Mouse (Mus musculus) neural tube, embryonic 12.5 days (tissue): Measurements from ENCODE around the gene Pros1. TPM values are rescaled to one million over a fixed set of nuclear protein-coding genes. Genes with fewer than 3 reads are reported as not detected.

Source experiments
- ATAC-seq: fragments of 200-750 bp; cut with Nextera tagmentation; 2 replicates; pipeline ENCODE4 v1.8.0; 2017; ENCODE audit warnings: low read depth, mild to moderate bottlenecking, moderate TSS enrichment, moderate library complexity; ENCODE audit not compliant: low FRiP score
- H3K27ac ChIP-seq: fragments of 300-500 bp; sonication (generic); 2 replicates; pipeline ENCODE4 v1.5.1; 2016
- H3K27me3 ChIP-seq: fragments of 300-500 bp; sonication (generic); replicated peaks from 2 replicates; pipeline ENCODE4 v1.6.1; 2016; ENCODE audit warnings: mild to moderate bottlenecking
- H3K36me3 ChIP-seq: fragments of 300-500 bp; sonication (generic); 2 replicates; pipeline ENCODE4 v1.6.1; 2016; ENCODE audit warnings: mild to moderate bottlenecking
- H3K4me1 ChIP-seq: fragments of 300-500 bp; sonication (generic); 2 replicates; pipeline ENCODE4 v1.6.1; 2016
- H3K4me2 ChIP-seq: fragments of 300-500 bp; sonication (generic); replicated peaks from 2 replicates; pipeline ENCODE4 v1.6.1; 2016; ENCODE audit warnings: mild to moderate bottlenecking
- H3K4me3 ChIP-seq: fragments of 300-500 bp; sonication (generic); 2 replicates; pipeline ENCODE4 v1.5.1; 2016
- H3K9ac ChIP-seq: fragments of 300-500 bp; sonication (generic); 2 replicates; pipeline ENCODE4 v1.6.1; 2016; ENCODE audit warnings: mild to moderate bottlenecking
- H3K9me3 ChIP-seq: fragments of 300-500 bp; sonication (generic); 2 replicates; pipeline ENCODE4 v1.6.1; 2016; ENCODE audit warnings: mild to moderate bottlenecking
- WGBS: fragments of 180-500 bp; shearing (Covaris S2); methylation state at CpG from one replicate; pipeline ENCODE4 v1.1.7; 2016; 5-methylcytosine and 5-hydroxymethylcytosine counted together
- polyA plus RNA-seq: library from polyadenylated mRNA; unstranded; fragments of >200 nt; fragmentation: Nextera tagmentation; extraction: Ambion mirVana; gene quantifications from 2 replicates; pipeline ENCODE4 v1.2.1, GENCODE M21; 2016

Pros1 gene
- polyA plus RNA-seq: 17.6 and 21.3 TPM in 2 replicates

GRCm38 (mm10) chr16:62854191-62855068, at the start of gene Pros1:
Gene Pros1 (plus strand): TSS chr16:62854307.
- no peak within 1 kb of the TSS for H3K27ac ChIP-seq
- ATAC-seq: peak; percentile 91
- 5% methylated on average over 42 of the region's 42 CpGs for WGBS

GRCm38 (mm10) chr16:62804621-62805020, 49.5 kb upstream of the Pros1 start:
- 90% methylated on average over 3 of the region's 3 CpGs for WGBS
- H3K27ac ChIP-seq: no peak overlapping the region
- no peak overlapping the region for H3K4me2 ChIP-seq
- ATAC-seq: no peak
- H3K9ac ChIP-seq: no peak overlapping the region
- no peak overlapping the region for H3K4me3 ChIP-seq
- H3K27me3 ChIP-seq: no peaks in the 10 kb centered on the region
- peaks cover 18% of the 10 kb centered on the region for H3K36me3 ChIP-seq
- H3K4me1 ChIP-seq: no peaks in the 10 kb centered on the region
- no peaks in the 10 kb centered on the region for H3K9me3 ChIP-seq

More at GRCm38 (mm10) chr16:62854191-62855068, at the start of gene Pros1:
- H3K4me1 ChIP-seq: no peaks in the 10 kb centered on the region
- no peaks in the 10 kb centered on the region for H3K27me3 ChIP-seq
- peak within 1 kb of the TSS; percentile 52 for H3K4me3 ChIP-seq
- no peaks in the 10 kb centered on the region for H3K9me3 ChIP-seq
- no peaks in the 10 kb centered on the region for H3K36me3 ChIP-seq
- H3K9ac ChIP-seq: peak within 1 kb of the TSS; percentile 69
- peak within 1 kb of the TSS; percentile 91 for H3K4me2 ChIP-seq

- WGBS: 57% methylated on average over 8 of the region's 8 CpGs
- H3K4me3 ChIP-seq: no peak overlapping the region
Observed at GRCm38 (mm10) chr16:62807249-62807979, 46.7 kb upstream of the Pros1 start.

DNA sequence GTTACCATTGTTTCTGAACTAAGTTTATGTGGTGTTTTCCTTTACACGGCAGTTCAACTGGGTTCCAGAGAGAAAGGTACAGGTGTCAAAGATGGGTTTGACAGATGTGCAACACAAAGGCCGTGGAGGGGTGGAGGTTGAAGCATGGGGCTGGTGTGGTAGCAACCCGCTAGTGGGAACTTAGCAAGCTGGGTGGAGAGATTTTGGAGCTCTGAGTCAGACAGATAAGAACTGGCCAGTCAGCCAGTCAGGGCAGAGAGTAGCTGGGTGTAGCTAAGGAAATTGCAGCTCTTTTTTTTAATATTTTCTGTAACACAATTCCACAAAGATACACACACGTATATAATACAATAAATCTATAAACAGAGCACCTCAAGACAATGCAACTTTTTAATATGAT, 43.3 kb upstream of the Pros1 start:
- Histone ChIP-seq H3K27ac (no peak overlapping the region), H3K36me3 (0 out of 2 replicates have a peak, but pooled peaks cover 4% of the 10 kb centered on the region), H3K4me2 (no peak overlapping the region), H3K27me3 (no peaks in the 10 kb centered on the region), H3K9ac (no peak overlapping the region), H3K4me1 (no peaks in the 10 kb centered on the region), H3K9me3 (no peaks in the 10 kb centered on the region), H3K4me3 (no peak overlapping the region)
- no peak for ATAC-seq
- WGBS: 90% methylated on average over 4 of the region's 4 CpGs

More at GRCm38 (mm10) chr16:62807249-62807979, 46.7 kb upstream of the Pros1 start:
- Histone ChIP-seq H3K4me2 (no peak overlapping the region), H3K36me3 (peaks cover 12% of the 10 kb centered on the region; the same call in 1 of the 2 replicates), H3K27me3 (no peaks in the 10 kb centered on the region), H3K9ac (no peak overlapping the region), H3K9me3 (no peaks in the 10 kb centered on the region), H3K4me1 (no peaks in the 10 kb centered on the region), H3K27ac (no peak overlapping the region)
- no peak for ATAC-seq

DNA sequence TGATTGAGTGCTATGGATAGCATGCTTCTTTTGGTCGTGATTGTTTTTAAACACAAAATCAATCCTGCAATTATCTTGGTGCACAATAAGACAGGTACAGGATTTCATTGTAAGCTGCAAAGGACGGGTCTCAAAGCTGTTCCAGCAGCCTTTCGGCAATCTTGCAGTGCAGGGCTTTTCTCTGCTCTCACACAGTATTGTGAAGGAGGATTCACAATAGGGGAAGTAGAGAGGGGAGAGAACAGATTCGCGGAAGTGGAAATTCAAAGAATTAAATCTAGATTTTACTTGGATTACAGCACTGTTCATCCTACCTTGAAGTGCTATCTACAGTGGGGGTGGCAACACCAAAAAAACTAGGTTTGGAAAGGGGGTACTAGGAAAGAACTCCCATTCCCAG, 40.3 kb upstream of the Pros1 start:
- Histone ChIP-seq H3K9me3 (no peaks in the 10 kb centered on the region), H3K4me2 (no peak overlapping the region), H3K4me1 (no peaks in the 10 kb centered on the region), H3K9ac (no peak overlapping the region), H3K4me3 (no peak overlapping the region), H3K27ac (no peak overlapping the region), H3K27me3 (no peaks in the 10 kb centered on the region), H3K36me3 (0 out of 2 replicates have a peak, but pooled peaks cover 4% of the 10 kb centered on the region)
- no peak for ATAC-seq
- 80% methylated on average over 5 of the region's 5 CpGs for WGBS

- WGBS: 88% methylated on average over 5 of the region's 5 CpGs
- H3K4me3 ChIP-seq: no peak within 1 kb of the TSS
- no peaks in the 10 kb centered on the region for H3K4me1 ChIP-seq
- H3K9ac ChIP-seq: no peak within 1 kb of the TSS
- 0 out of 2 replicates have a peak, but pooled peaks cover 4% of the 10 kb centered on the region for H3K36me3 ChIP-seq
- no peaks in the 10 kb centered on the region for H3K27me3 ChIP-seq
- H3K4me2 ChIP-seq: no peak within 1 kb of the TSS
- H3K27ac ChIP-seq: no peak within 1 kb of the TSS
- ATAC-seq: no peak
- H3K9me3 ChIP-seq: no peaks in the 10 kb centered on the region
Observed at GRCm38 (mm10) chr16:62814491-62814890, 39.6 kb upstream of the Pros1 start, which contains the start of gene Stx19. Gene Stx19 (plus strand): TSS chr16:62814676.

DNA sequence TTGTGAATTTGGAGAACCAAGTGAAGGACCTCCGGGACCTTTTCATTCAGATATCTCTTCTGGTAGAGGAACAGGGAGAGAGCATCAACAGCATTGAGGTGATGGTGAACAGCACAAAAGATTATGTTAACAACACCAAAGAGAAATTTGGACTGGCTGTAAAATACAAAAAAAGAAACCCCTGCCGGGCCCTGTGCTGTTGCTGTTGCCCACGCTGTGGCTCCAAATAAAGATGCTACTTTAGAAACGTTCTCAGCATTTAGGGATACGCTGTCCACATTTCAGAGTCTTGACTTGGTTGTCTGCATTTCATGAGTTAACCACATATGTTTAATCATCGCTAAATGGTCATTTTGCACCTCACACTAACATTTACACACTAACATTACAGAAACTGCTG, 31.6 kb upstream of the Pros1 start:
- no peak for ATAC-seq
- H3K4me2 ChIP-seq: no peak overlapping the region
- WGBS: 95% methylated on average over 6 of the region's 6 CpGs
- no peaks in the 10 kb centered on the region for H3K4me1 ChIP-seq
- H3K27ac ChIP-seq: no peak overlapping the region
- H3K4me3 ChIP-seq: no peak overlapping the region
- no peaks in the 10 kb centered on the region for H3K36me3 ChIP-seq
- no peaks in the 10 kb centered on the region for H3K27me3 ChIP-seq
- no peak overlapping the region for H3K9ac ChIP-seq
- H3K9me3 ChIP-seq: no peaks in the 10 kb centered on the region

DNA sequence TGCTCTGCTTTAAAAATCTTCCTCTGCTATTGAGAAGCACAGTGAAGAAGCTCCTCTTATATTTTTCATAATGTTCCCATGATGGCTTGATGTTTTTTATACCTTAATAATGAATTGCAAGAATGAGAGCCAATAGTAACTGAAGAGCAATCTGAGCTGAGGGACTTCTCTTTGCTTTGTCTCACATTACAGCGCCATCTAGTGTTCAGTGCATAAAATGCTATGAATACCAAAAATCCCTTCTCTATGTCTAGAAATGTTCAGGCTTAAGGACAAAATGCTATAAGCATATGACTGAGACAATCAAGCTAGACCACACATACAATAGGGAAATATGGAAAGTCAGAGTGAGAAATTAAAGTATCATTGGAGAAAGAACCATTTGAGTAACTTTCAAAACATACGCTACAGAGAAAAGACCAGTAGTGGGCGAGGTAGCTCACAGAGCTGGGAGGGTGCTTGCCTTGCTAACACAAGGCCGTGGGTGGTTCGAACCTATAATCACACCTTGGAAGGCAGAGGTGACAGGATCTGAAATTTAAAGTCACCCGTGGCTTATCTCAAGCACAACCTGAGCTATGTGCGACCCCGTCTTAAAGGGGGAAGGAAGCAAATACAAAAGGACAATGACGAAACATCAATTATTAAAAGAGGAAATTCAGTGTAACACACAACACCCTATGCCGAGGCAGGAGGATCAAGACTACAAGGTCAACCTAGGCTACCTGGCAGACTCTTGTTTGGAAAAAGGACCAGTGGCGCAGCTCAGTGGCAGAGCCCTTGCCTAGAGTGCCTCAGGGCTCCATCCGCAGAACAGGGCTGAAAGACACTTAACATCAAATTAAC, 27.7 kb upstream of the Pros1 start:
- Histone ChIP-seq H3K9ac (no peak overlapping the region), H3K4me2 (no peak overlapping the region), H3K9me3 (no peaks in the 10 kb centered on the region), H3K4me3 (no peak overlapping the region), H3K27me3 (no peaks in the 10 kb centered on the region), H3K4me1 (no peaks in the 10 kb centered on the region), H3K36me3 (no peaks in the 10 kb centered on the region), H3K27ac (no peak overlapping the region)
- peak; percentile 54; the same call in 1 of the 2 replicates for ATAC-seq
- 74% methylated on average over 12 of the region's 12 CpGs for WGBS

DNA sequence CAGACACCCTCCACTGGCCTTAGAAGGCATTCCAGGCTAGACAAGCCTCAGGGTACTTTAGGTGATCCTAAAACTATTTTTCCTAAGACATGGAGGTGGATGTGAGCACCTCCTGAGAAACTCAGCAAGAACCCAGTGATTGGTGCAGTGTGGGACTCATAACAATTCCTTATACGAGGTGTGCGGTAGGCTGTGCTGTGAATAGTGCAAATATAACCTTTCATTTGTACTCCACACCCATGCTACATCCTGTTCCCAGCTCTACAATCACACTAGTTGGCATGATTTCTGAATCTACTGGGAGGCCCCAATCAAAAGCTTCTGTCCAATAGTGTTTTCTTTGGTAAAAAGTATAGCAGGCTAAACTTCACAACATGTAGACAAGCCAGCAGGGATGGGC, 22.1 kb upstream of the Pros1 start:
- 0 out of 2 replicates have a peak, but pooled peaks have one; percentile 9 for ATAC-seq
- H3K4me3 ChIP-seq: no peak overlapping the region
- H3K4me1 ChIP-seq: no peaks in the 10 kb centered on the region
- no peaks in the 10 kb centered on the region for H3K27me3 ChIP-seq
- no peaks in the 10 kb centered on the region for H3K36me3 ChIP-seq
- no peak overlapping the region for H3K9ac ChIP-seq
- no peaks in the 10 kb centered on the region for H3K9me3 ChIP-seq
- no peak overlapping the region for H3K27ac ChIP-seq
- H3K4me2 ChIP-seq: no peak overlapping the region
- WGBS: 84% methylated on average over 2 of the region's 2 CpGs

- 19% methylated on average over 4 of the region's 4 CpGs for WGBS
- H3K36me3 ChIP-seq: no peaks in the 10 kb centered on the region
- H3K27me3 ChIP-seq: no peaks in the 10 kb centered on the region
- H3K4me2 ChIP-seq: no peak overlapping the region
- H3K27ac ChIP-seq: no peak overlapping the region
- no peak overlapping the region for H3K4me3 ChIP-seq
- peak; percentile 53; the same call in 1 of the 2 replicates for ATAC-seq
- H3K9ac ChIP-seq: no peak overlapping the region
- no peaks in the 10 kb centered on the region for H3K4me1 ChIP-seq
- no peaks in the 10 kb centered on the region for H3K9me3 ChIP-seq
Observed at GRCm38 (mm10) chr16:62832481-62832880, 21.6 kb upstream of the Pros1 start.

GRCm38 (mm10) chr16:62834016-62834735, 19.9 kb upstream of the Pros1 start:
- Histone ChIP-seq H3K4me3 (no peak overlapping the region), H3K27ac (no peak overlapping the region), H3K36me3 (no peaks in the 10 kb centered on the region), H3K27me3 (no peaks in the 10 kb centered on the region), H3K9me3 (no peaks in the 10 kb centered on the region), H3K9ac (no peak overlapping the region), H3K4me2 (no peak overlapping the region), H3K4me1 (no peaks in the 10 kb centered on the region; the same call in 1 of the 2 replicates)
- no peak for ATAC-seq
- WGBS: 74% methylated on average over 3 of the region's 3 CpGs
